Mouse (Mus musculus) gastrocnemius, postnatal 36 days (tissue): ENCODE results near the gene Foxp1. TPM values are rescaled to one million over a fixed set of nuclear protein-coding genes. Genes with fewer than 3 reads are reported as not detected.

ENCODE experiments used
- DNase-seq, 2 experiments: peaks; one replicate each; pipeline ENCODE4 v3.0.0; 2022
- intact Hi-C: fragments of 180-260 bp; cut with DNase I; formaldehyde crosslinking; loops from one replicate; pipeline ENCODE4 v1.15.1; 2025
- long read RNA-seq, 2 experiments: library from polyadenylated mRNA; stranded (forward); transcript quantifications; one replicate each; pipeline ENCODE4 v2.0.0; 2021
- total RNA-seq, 2 experiments: library from RNA; stranded (reverse); gene quantifications; 2 replicates each; pipeline ENCODE4 v1.2.3; 2021

Gene Foxp1
- total RNA-seq: 10 to 100 TPM; 15.9 to 18.4 TPM
- long read RNA-seq, experiment 1, partial matches to known transcripts: 1 of 1 reads
- long read RNA-seq, experiment 1, other reads (novel, unspliced or antisense): 0 of 1 reads
- long read RNA-seq, experiment 2, partial matches to known transcripts: 0 of 3 reads
- long read RNA-seq, experiment 2, other reads (novel, unspliced or antisense): 3 of 3 reads

DNA sequence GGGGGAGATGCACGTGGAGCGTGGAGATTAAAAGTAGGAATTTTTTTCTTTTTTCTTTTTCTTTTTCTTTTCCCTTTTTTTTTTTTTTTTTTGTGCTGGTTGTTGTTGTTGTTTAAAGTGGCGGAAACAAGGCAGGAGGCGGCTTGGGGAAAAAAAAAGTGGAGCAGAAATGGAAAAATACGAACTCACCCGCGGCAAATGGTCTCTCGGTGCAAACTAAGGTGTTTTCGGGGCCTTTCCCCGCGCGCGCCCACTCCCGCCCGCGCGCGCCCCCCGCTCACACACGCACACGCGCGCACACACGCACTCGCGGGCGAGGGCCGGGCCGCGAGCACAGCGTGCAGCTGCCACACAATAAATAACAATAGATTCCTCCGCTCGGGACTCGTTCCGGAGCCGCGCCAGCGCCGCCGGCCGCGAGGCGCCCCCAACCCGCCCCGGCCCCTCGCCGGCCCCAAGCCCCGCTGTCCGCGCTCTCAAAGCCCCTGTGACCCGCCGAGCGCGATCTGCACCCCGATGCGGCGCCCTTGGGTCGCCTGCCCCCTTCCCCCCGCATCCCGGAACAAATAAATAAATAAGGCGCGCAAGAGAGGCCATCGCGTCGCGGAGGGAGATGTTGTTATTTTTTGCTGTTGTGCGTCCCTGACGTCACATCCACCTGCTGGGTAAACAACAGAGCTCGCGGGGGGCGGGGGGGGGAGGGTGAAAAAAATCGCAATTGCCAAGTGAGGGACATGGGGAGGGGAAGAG lies at the start of gene Foxp1:
TSS of gene Foxp1 (minus strand) at position 363 of the 750 bp plus-strand sequence.
- peak; percentile 56 to 81 for DNase-seq
- intact Hi-C loops: loop anchor here (5.0 to 10.0 kb wide), 2 partner anchors 75 to 548 kb away; no protein-coding TSS in a partner anchor

DNA sequence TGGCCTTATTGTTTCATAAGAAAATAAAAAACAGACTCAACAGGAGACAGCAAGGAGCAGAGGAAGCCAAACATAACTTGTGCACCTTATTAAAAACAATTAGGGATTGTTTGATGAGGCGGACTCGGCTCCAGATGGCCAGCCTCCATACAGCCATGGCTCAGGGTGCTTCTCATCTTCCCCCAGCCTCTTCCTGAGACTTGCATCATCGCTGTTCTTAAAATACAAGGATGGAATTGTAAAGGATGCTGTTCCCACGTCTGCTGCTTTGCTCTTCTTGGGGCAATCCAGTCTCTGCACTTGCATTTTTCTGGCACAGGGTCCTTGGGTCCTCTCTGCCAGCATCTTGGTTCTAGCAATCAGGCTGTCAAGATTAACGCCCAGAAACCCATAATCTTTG lies 49.5 kb upstream of the Foxp1 start:
- DNase-seq: no peak
- intact Hi-C loops: no loop called here

DNA sequence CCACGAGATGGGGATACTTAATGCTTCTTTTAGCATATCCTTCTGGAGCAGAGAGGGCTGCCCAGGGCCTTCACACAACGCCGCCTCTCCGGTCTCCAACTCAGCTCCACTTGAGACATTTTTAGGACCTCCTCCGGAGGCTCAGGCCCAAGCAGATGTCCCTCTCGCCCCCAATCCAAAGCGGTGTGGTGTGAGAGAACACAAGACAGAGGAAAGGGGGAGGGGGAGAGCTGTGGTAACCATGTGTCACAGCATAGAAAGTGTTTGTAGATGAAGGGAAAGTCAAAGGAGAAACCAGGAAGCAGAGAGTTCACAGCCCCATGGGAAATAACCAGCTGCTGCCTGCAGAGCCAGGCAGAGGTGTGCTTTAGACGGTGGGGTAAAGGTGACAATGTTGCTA lies 44.4 kb upstream of the Foxp1 start:
- intact Hi-C loops: no loop called here
- no peak for DNase-seq

DNA sequence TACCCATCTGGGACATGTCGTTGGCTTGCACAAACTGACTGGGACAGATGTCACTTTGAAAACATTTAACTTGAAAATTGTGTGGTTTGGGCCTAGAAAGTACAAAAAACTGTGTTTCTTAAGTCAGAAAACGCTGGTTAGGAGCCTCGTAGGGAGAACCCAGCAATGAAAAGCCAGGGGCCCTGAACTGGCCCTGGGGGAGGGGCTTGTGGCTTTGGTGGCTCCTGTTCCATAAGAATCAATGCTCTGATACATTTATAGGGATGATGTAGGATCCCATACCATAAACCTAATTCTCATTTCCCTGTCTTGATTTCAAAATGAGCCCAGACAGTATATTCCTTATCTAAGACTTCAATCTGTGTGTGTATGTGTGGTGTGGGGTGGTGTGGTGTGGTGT lies 42.2 kb upstream of the Foxp1 start:
- intact Hi-C loops: no loop called here
- DNase-seq: no peak

DNA sequence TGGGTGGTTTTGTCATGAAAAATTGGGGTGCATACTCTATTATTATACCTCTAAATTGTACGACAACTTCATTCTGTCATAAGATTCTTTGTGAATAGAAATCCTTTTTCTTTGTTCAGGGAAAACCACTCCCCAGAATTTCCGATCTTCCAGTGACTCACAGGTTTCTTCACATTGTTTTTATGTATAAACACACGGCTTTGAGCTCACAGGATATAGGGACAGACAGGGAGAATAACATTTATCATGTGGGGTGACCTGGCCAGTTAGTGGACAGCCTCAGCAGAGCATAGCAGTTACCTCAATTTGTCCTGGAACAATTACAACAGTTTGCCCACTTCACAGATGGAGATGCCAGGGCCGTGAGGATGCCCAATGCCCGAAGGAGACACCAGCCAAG lies 34.4 kb upstream of the Foxp1 start:
- no peak for DNase-seq
- intact Hi-C loops: no loop called here

DNA sequence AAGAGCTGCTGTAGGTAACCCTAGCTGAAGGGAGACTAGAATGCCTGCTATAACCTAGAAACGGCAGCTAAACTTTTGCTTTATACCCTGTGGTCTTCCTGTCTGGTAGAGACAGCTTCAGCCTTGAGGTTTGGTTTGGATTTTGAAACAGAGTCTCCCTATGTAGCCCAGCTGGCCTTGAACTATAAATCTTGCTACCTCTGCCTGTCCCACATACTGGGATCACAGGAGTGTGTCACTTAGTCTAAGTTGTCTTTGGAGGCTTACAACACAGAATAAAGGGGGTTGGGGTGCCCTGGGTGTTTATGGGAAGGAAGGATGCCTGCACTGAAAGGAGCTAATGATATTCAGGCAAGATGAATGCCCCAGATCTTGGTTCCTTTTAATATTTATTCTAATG lies 30.3 kb upstream of the Foxp1 start:
- no peak for DNase-seq
- intact Hi-C loops: no loop called here

DNA sequence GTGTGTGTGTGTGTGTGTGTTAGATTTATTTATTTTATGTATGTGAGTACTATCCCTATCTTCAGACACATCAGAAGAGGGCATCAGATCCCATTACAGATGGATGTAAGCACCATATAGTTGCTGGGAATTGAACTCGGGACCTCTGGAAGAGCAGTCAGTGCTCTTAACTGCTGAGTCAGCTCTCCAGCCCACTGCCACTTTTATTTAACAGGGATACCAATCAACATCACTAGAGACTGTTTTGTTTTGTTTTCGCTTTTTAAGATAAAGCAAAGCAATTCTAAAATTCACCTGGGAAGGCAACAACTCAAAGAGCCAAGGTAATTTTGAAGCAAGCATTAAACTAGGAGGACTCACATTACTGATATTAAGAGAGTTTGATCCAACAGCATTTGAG lies 23.9 kb upstream of the Foxp1 start:
- no peak for DNase-seq
- intact Hi-C loops: no loop called here

DNA sequence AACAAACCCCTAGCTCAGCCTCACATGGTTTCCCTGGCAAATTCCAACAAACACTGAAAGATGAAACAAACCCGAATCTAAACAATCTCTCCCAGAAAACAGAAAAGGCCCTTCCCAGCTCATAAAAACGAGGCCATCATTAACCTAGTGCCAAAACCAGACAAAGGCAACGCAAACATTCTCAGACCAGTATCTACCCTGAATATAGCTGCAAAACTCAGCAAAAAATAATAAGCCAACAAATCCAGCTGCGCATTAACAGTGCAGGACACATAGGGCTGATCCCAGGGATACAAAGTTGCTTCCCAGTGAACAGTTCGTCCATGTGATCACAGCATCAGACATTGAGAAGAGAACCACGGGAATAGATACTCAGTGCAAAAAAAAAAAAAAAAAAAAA lies 22.9 kb upstream of the Foxp1 start:
- no peak for DNase-seq

DNA sequence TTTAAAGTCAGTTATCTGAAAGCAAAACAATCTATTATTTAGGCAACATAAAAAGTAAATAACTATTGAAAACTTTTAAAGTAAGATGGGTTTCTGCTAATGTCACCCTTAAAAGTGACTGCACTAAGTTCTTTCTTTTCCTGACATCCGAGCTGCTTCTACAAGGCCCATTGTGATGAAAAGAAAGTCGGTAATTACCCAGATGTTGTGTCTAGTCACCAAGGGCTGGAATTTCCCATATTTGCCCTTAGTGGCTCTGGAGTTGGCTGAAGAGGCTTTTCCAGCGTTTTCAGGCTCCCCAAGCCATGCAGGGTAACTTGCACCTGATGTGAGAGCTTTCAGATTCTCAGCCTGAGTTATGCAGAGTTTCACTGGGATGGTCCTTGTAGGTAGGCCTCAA lies 18.6 kb upstream of the Foxp1 start:
- intact Hi-C loops: no loop called here
- DNase-seq: no peak

More for the DNA sequence above, 22.9 kb upstream of the Foxp1 start:
- intact Hi-C loops: no loop called here

DNA sequence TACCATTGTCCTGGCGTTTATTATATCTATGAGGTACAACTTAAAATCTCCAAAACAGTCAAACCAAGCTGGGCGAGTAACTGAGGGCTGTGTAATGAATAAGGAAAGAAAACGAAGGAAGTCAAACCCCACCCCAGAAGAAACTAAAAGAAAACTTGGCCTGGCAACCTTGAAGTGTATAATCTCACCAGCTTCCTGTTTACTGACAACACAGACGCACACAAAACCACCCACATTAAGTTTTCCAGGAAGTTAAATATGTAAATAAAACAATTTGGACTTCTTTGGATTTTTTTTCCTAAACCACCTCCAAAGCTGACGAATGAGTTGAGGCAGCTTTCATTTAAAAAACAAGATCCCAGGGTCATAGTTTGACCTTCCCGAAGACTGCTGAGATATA lies 18.1 kb upstream of the Foxp1 start:
- no peak for DNase-seq
- intact Hi-C loops: no loop called here

DNA sequence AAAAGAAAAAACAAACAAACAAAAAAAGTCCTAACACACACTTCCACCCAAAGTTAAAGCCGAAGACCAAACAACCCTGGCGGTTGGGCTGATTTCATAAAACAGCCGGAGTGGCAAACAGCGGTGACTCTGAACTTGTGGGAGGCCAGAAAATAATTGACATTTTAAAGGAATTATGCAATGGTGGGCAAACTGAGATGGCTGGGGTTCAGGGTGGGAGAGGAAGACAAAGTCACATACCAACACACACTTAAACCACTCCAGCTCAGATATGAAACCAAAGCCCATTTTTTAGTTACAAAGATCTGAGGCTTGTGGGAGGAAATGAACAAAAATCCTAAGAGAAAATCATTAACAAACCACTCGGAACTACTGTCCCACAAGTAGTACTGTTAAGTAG lies 17.6 kb upstream of the Foxp1 start:
- intact Hi-C loops: no loop called here
- DNase-seq: no peak

DNA sequence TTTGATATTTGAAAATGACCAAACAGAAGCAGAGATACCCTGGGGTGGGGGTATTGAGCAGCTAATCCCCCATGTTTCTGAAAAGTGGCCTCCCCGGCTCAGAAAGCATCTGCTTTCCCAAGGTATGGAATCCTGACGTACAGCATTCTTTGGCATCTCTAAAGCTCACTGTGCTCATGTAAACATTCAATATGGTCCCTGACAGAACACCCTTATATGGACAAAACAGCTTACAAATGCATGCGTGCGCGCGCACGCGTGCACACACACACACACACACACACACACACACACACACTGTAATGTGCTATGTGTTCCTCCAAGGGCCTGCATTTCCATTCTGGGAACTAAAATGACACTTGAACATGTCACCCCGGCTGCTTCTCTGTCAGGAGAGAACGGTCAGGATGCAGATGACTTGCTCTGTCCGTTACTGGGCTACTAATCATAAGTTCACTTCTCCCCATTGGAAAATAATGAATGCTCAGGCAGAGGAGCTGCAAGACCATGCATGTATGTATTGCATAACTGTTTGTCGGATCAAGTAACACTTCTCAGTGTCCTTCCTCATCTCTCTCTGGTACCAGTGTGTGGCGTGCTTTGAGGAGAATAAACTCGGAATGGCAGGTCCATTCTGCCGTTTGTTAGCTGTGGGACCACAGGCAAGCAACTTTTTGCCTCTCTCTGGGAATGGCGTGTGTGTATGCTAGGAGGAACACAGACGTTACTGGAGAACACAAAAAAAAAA lies 15.8 kb upstream of the Foxp1 start:
- DNase-seq: no peak
- intact Hi-C loops: no loop called here

DNA sequence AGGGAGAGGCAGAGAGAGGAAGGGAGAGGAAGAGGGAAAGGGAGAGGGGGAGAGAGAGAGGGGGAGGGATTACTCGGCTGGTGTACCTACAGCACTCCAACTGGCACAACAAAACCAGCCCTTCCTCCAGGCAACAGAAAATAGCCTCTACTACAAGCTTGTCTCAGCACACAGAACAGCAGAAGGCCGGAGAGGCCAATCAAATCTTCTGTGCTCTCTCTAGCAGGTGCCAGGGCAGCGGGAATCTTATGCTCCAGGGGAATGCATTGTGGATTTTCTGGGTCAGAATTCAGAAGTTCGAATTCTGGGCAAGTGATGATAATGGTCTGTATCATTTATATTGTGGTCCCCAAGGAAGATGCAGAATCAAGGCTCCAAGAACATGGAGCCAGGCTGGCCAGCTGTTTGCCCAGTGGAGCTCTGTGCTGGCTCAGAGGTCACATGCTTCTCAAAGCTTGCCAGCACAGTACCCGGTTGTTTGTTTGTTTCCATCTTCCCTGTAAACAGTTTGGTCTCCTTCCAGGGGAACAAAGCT lies 11.8 kb upstream of the Foxp1 start:
- no peak for DNase-seq
- intact Hi-C loops: no loop called here

DNA sequence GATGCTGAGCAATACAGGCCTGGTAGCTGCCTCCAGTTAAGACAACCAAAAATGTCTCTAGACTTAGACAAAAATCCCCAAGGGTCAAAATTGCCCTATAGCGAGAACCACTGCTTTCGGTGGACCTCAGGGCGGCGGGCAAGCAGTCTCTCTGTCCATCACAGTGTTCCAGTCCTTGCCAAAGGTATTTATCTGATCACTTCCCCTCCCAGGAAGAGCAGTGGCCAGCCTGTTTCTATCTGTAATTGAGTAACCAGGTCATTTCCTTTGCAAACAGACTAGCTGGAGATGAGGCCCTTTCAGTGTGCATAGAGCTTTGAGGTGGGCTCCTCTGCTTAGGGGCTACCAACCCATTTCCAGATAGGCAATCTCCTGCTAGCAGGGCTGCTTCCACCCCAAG lies 9.9 kb upstream of the Foxp1 start:
- intact Hi-C loops: no loop called here
- no peak for DNase-seq

DNA sequence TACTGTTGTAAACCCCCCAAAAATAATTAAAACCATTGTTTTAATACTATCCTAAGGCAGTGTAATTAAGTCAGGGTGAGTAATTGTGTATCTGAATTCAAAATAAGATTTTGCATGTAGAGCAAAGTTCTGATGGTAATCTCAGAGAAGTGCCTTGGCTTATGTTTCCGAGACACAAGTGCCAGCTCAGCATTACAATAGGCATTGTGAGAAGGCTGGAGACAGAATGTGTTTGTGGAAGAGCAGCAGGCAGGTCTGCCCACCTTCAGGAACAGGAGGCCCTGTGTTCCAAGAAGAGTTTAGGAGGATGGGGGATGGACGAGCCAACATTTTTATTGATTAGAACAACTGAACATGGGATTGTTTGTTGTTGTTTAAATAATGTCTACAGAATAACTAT lies 6.5 kb upstream of the Foxp1 start:
- intact Hi-C loops: loop anchor here (10.0 kb wide), 1 partner anchor 554 kb away; no protein-coding TSS in a partner anchor
- DNase-seq: no peak

DNA sequence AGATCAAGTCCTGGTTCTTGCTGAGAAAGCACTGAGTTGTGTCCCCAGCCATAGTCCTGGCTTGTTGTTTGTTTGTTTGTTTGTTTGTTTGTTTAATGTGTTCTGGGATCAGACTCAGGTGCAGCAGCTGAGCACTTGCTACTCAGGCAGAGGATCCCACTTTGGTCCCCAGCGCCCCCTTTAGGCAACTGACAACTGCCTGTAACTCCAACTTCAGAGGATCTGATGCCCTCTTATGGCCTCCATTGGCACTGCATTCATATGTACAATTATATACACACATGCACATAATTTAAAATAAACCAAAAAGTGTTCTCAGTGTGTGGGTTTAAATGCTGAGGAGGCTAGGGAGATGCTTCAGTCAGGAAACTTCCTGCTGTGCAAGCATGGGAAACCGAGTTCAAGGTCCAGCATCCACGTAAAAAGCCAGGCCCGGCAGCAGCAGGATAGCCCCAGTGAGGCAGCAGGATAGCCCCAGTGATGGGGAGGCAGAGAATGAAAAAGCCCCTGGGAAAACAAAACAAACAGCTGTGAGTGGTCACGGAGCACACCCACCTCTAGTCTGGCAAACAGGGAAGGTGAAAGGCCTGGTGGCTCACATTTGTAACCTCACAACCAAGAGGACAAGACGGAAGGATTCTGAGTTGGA lies 5.1 kb upstream of the Foxp1 start:
- intact Hi-C loops: loop anchor here (10.0 kb wide), 1 partner anchor 553 kb away; no protein-coding TSS in a partner anchor
- DNase-seq: no peak

DNA sequence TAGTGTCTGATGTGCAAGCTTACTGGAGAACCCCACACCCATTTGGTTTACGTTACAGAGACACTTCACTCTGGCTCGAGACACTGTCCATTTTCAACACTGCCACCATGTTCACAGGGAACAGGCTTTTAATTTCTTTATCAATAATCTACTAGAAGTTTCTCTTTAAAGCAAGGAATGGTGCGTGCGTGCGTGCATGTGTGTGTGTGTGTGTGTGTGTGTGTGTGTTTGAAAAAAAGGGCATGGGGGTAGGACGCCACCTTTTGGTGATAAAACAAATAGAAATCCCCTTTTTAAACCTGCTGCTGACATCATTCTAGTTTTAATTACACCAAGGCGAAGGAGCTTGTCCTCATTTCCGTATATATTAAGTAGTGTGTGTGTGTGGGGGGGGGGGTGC lies 2.8 kb upstream of the Foxp1 start:
- intact Hi-C loops: loop anchor here (10.0 kb wide), 1 partner anchor 551 kb away; no protein-coding TSS in a partner anchor
- no peak for DNase-seq

DNA sequence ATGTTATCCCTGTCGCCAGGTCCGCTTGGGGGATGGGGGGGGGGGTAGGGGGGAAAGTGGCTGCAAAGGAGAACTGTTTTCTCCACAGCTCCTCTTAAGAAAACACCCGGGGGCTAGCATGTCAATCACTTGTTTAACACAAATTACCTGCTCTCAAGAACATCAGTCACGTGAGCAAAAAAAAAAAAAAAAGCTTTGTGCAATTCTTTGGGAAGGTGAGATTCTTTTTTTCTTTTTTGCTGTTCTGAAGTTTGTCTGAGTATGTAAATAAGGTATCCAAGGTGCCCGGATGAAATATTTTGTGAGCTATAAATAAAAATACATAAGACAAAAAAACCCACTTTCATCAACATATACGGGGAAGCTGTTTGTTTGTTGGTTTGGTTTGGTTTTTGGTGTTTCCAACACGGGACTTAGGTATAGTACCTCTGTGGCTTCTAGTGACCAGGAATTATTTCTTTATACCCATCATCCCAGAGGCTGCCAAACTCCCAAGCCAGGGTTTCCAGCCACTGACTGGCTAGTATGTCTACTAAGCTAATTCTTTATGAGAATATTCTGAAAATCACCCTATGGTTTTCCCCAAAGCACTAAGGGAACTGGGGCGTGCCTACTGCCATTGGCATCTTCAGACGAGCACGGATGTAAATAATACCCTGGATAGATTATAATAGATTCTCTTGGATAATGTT lies 1.3 kb upstream of the Foxp1 start:
- no peak for DNase-seq
- intact Hi-C loops: loop anchor here (5.0 to 10.0 kb wide), 2 partner anchors 73 to 549 kb away; no protein-coding TSS in a partner anchor

DNA sequence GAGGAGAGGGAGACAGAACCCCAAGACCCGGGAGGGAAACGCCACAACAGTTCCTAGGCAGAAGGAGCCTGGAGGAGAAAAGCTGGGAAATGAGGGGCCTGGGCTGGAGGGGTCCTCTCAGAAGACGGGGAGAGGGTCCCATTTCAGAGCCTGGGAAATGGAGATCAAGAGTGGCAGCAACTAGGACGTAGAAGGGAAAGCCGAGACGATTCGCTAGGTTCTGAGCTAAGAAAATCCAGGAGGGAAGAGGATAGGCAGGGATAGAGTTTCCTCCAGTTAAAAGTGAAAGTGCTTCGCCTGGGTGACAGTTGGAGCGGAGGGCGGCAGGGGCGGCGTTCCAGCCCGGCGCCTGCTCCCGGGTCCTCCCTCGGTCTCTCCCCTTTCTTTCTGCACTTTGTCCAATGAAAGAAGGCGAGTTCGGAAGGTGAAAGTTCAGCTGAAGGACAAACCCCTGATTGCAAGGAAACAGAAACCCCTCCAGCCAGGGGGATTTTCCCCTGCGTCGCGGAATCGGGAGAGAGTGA lies 650 bp upstream of the Foxp1 start:
- intact Hi-C loops: loop anchor here (5.0 to 10.0 kb wide), 2 partner anchors 74 to 548 kb away; no protein-coding TSS in a partner anchor
- peak; percentile 63 to 72 for DNase-seq
